Mouse (Mus musculus) kidney, adult 2 months (tissue): Measurements from ENCODE around the gene Smyd3. TPM values are rescaled to one million over a fixed set of nuclear protein-coding genes. Genes with fewer than 3 reads are reported as not detected.

Experiments
- DNase-seq: peaks from one replicate; pipeline ENCODE4 v3.0.0; 2021
- H3K27ac ChIP-seq: fragments of 200-500 bp; 2 replicates; pipeline ENCODE4 v1.5.1; 2012; ENCODE audit warnings: low read depth, low read length, control low read depth, inconsistent platforms; ENCODE audit not compliant: insufficient read depth
- H3K27me3 ChIP-seq: fragments of 200-500 bp; replicated peaks from 2 replicates; pipeline ENCODE4 v1.6.1; 2012; ENCODE audit warnings: mild to moderate bottlenecking, moderate library complexity, low read length, inconsistent platforms; ENCODE audit not compliant: control insufficient read depth, insufficient read depth
- H3K36me3 ChIP-seq: fragments of 200-500 bp; 2 replicates; pipeline ENCODE4 v1.6.1; 2012; ENCODE audit warnings: mild to moderate bottlenecking, moderate library complexity, low read length, inconsistent platforms; ENCODE audit not compliant: control insufficient read depth, insufficient read depth
- H3K4me1 ChIP-seq: fragments of 200-500 bp; 2 replicates; pipeline ENCODE4 v1.6.1; 2011; ENCODE audit warnings: low read length; ENCODE audit not compliant: control insufficient read depth, insufficient read depth
- H3K4me3 ChIP-seq: fragments of 200-500 bp; 2 replicates; pipeline ENCODE4 v1.5.1; 2011; ENCODE audit warnings: mild to moderate bottlenecking, low read depth, low read length, control low read depth; ENCODE audit not compliant: insufficient read depth
- CTCF ChIP-seq: fragments of 200-500 bp; conservative IDR thresholded peaks from 2 replicates; pipeline ENCODE4 v1.5.1; 2011; ENCODE audit warnings: low read depth, mild to moderate bottlenecking, control low read depth, low read length, moderate library complexity, mixed read lengths; ENCODE audit not compliant: insufficient read depth, insufficient read length
- POLR2A ChIP-seq: fragments of 200-500 bp; IDR thresholded peaks from one replicate; pipeline ENCODE4 v1.6.1; 2011; ENCODE audit warnings: low read depth, low read length, control low read depth
- WGBS: fragments of 180-500 bp; shearing (Covaris S2); methylation state at CpG from one replicate; pipeline ENCODE4 v1.1.7; 2018; 5-methylcytosine and 5-hydroxymethylcytosine counted together
- polyA plus RNA-seq: library from polyadenylated mRNA; depleted of rRNA; stranded (reverse); fragments of >200 nt; gene quantifications from 2 replicates; pipeline ENCODE4 v1.2.3, GENCODE M21; 2012

The Smyd3 gene
- polyA plus RNA-seq, 1 experiment = 5.2 TPM

GRCm38 (mm10) chr1:179477157-179477902 is 40.5 kb downstream of the Smyd3 start:
- Histone ChIP-seq H3K27me3 (no peaks in the 10 kb centered on the region), H3K4me1 (no peaks in the 10 kb centered on the region), H3K36me3 (no peaks in the 10 kb centered on the region), H3K4me3 (no peak overlapping the region), H3K27ac (no peak overlapping the region)
- TF ChIP-seq CTCF (no peak), POLR2A (no peak)
- 71% methylated on average over 5 of the region's 5 CpGs for WGBS
- DNase-seq = peak; percentile 73

- H3K4me3 ChIP-seq = no peak overlapping the region
- H3K36me3 ChIP-seq = no peaks in the 10 kb centered on the region
- peak; percentile 23 for DNase-seq
- no peak overlapping the region for H3K27ac ChIP-seq
- 34% methylated on average over 6 of the region's 6 CpGs for WGBS
- TF ChIP-seq POLR2A (no peak), CTCF (peak; percentile 32; the same call in 1 of the 2 replicates)
- H3K27me3 ChIP-seq = no peaks in the 10 kb centered on the region
- no peaks in the 10 kb centered on the region for H3K4me1 ChIP-seq
These were observed 41.2 kb downstream of the Smyd3 start for GRCm38 (mm10) chr1:179476461-179477156.

DNA sequence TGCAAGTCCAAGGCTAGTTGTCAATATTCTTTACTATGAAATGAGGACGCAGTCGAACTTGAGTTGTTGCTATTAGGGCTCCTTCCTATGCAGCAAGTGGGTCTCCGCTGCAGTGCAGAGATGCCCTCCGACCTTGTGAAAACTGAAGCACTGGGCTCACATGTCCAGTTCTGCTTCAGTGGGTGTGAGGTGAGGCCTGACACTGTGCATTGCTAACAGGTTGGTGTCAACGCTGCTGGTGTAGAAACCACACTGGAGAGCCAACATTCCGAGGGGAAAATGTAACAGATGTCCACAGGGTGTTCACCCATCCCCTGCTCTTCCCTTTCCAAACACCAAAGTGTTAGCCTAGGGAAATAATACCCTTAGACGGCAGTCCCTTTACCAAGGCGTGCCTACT is 43.1 kb downstream of the Smyd3 start:
- no peak overlapping the region for H3K27ac ChIP-seq
- WGBS = 62% methylated on average over 8 of the region's 8 CpGs

DNA sequence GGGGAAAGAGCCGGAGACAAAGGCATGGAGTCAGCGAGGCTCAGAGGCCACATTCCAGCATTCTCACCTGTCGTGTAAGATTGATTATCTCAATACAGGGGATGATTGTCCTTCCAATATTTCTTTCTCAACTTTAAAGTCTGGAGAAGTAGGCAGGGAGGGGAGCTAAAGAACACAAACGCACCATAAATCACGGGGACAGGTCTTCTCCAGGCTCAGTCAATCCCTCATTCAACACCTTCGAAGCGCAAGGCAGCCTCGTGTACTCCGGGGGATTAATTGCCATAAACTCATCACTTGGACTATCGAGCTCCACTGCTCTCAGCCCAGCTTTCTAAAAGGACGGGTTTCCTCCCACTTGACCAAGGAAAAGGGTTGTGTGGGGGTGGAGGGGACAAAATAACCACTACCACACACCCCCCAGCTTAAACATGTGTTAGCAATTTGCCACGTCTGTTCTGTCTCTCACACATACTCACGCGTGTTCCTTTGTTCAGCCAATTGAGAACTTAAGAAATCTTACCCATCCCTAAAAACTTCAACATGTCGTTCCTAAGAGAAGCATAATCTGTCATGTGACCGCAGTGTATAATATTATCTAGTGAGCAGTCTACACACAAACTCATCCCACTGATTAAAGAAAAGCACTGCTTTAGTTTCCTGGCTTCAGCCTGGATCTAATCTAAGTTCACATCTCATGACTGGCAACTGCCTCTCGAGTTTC is 43.8 kb downstream of the Smyd3 start:
- no peaks in the 10 kb centered on the region for H3K27me3 ChIP-seq
- 80% methylated on average over 17 of the region's 17 CpGs for WGBS
- H3K4me1 ChIP-seq = no peaks in the 10 kb centered on the region
- no peak for DNase-seq
- no peak overlapping the region for H3K4me3 ChIP-seq
- H3K27ac ChIP-seq = no peak overlapping the region
- TF ChIP-seq CTCF (no peak), POLR2A (no peak)
- H3K36me3 ChIP-seq = no peaks in the 10 kb centered on the region

More for the DNA sequence above, 43.1 kb downstream of the Smyd3 start:
- Histone ChIP-seq H3K27me3 (no peaks in the 10 kb centered on the region), H3K36me3 (no peaks in the 10 kb centered on the region), H3K4me3 (no peak overlapping the region), H3K4me1 (no peaks in the 10 kb centered on the region)
- TF ChIP-seq POLR2A (no peak), CTCF (no peak)
- no peak for DNase-seq

DNA sequence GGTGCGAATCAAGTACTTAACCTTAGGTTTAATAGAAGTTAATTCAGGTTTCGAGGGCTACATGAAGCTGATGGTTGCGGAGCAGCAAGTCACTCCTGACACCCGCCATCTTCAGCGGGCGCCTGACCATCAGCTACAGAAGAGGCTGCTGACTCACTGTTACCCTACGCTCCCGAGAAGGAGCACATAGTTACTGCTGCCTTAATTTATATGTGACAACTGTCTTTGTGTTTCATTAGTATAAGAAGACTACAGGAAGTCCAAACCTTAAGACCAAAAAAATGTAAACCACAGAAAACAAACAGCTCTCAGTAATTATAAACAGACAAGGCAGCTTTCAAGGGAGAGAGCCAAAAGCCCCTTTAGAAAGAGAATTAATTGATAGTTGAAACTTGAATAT is 49.9 kb downstream of the Smyd3 start:
- Histone ChIP-seq H3K36me3 (no peaks in the 10 kb centered on the region), H3K4me1 (no peaks in the 10 kb centered on the region), H3K4me3 (no peak overlapping the region), H3K27me3 (no peaks in the 10 kb centered on the region; the same call in 1 of the 2 replicates), H3K27ac (no peak overlapping the region)
- 82% methylated on average over 8 of the region's 8 CpGs for WGBS
- TF ChIP-seq POLR2A (no peak), CTCF (no peak)
- DNase-seq = no peak

- Histone ChIP-seq H3K4me1 (no peaks in the 10 kb centered on the region), H3K4me3 (no peak overlapping the region), H3K27ac (no peak overlapping the region), H3K36me3 (no peaks in the 10 kb centered on the region), H3K27me3 (no peaks in the 10 kb centered on the region; the same call in 1 of the 2 replicates)
- 94% methylated on average over 5 of the region's 5 CpGs for WGBS
- TF ChIP-seq CTCF (no peak), POLR2A (no peak)
- no peak for DNase-seq
These were observed 55.5 kb downstream of the Smyd3 start for GRCm38 (mm10) chr1:179462376-179462775.
